In the genomic region with DNA sequence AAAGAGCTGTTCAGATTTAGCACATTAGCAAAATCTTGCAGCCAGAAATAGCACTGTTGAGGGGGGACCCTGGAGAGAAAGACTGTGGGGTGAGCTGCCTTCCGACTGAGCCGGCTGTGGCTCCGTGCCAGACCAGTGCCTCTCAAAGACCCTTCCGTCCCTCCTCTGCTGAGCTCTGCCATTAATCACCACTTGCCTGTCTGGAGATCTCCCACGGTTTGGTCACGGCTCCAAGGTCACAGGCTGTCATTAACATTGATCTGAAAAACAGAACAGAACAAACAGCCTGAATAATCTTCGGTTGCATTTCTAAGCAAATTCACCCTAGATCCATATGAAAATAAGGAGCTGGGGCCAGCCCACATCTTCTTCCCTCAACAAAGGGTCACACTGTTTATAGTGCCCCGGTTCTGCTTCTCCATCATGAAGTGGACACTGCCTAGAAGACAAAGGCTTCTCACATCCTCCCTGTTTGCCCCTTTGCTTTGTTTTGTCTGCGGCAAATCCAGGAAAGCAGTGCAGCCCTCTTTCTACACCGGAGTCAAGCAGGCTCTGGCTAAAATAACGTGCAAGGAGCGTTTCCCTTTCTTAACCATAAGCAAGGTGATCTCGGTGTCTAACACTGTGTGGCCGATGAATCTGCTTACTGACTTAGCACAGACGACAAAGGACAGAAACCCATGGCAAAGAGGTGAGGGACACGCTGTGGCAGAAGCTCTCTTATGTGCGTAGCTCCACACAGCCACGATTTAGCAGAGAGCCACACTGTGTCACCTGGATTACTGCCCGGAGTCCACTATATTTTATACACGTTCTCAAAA, we compare ENCODE assay signal across 8 mouse cellular contexts. TPM values are rescaled to one million over a fixed set of nuclear protein-coding genes. Genes with fewer than 3 reads are reported as not detected.
A peak's percentile ranks its signal among the peaks of the same experiment; 100 is the strongest.
DNase-seq lines count a peak whose midpoint lies in the region; ATAC-seq lines count a peak whose summit lies in the region.

No protein-coding gene starts in this region.

- H3K27me3 ChIP-seq in embryonic facial prominence, embryonic 14.5 days (replicated peaks; ENCODE audit: control insufficient read depth, insufficient read depth, low read length) = no peaks in the 10 kb centered on the region
- no peaks in the 10 kb centered on the region for H3K27me3 ChIP-seq in hindbrain, embryonic 15.5 days
- H3K27me3 ChIP-seq in limb, embryonic 10.5 days (ENCODE audit: low read depth, poor library complexity, severe bottlenecking) = no peaks in the 10 kb centered on the region

- peak overlapping the region; percentile 53 for H3K4me2 ChIP-seq in embryonic facial prominence, embryonic 14.5 days (ENCODE audit: low read depth, low read length)
- H3K4me2 ChIP-seq in hindbrain, embryonic 15.5 days = peak overlapping the region; percentile 47

- H3K27ac ChIP-seq in embryonic facial prominence, embryonic 14.5 days (replicated peaks; ENCODE audit: low read depth, low read length) = peak overlapping the region; percentile 71
- H3K27ac ChIP-seq in hindbrain, embryonic 15.5 days (replicated peaks) = peak overlapping the region; percentile 86
- peak overlapping the region; percentile 90 for H3K27ac ChIP-seq in limb, embryonic 10.5 days

- H3K9me3 ChIP-seq in embryonic facial prominence, embryonic 14.5 days (ENCODE audit: control insufficient read depth, low read length) = no peaks in the 10 kb centered on the region
- H3K9me3 ChIP-seq in hindbrain, embryonic 15.5 days = no peaks in the 10 kb centered on the region
- no peaks in the 10 kb centered on the region for H3K9me3 ChIP-seq in limb, embryonic 10.5 days (replicated peaks)

- peak overlapping the region; percentile 14 for H3K4me3 ChIP-seq in embryonic facial prominence, embryonic 14.5 days (ENCODE audit: low read depth, low read length)
- no peak overlapping the region for H3K4me3 ChIP-seq in hindbrain, embryonic 15.5 days
- peak overlapping the region; percentile 21 for H3K4me3 ChIP-seq in limb, embryonic 10.5 days

- H3K4me1 ChIP-seq in embryonic facial prominence, embryonic 14.5 days (ENCODE audit: control insufficient read depth, insufficient read depth, low read length) = peaks cover 21% of the 10 kb centered on the region
- peaks cover 24% of the 10 kb centered on the region for H3K4me1 ChIP-seq in hindbrain, embryonic 15.5 days (replicated peaks)
- H3K4me1 ChIP-seq in limb, embryonic 10.5 days = peaks cover 35% of the 10 kb centered on the region

- H3K9ac ChIP-seq in embryonic facial prominence, embryonic 14.5 days (ENCODE audit: low read depth, low read length) = peak overlapping the region; percentile 32
- peak overlapping the region; percentile 32 for H3K9ac ChIP-seq in hindbrain, embryonic 15.5 days

- DNase-seq in gastrocnemius, postnatal 10 days = peak; percentile 17
- DNase-seq in gastrocnemius, adult 8-10 months (ENCODE audit: low spot score in 2 of 2) = no peak
- peak; percentile 58 for DNase-seq in adrenal gland, postnatal 25 days
- peak; percentile 56 for DNase-seq in embryonic facial prominence, embryonic 14.5 days (ENCODE audit: low spot score)
- DNase-seq in limb, embryonic 10.5 days (ENCODE audit: low spot score) = peak; percentile 62
- peak; percentile 66 to 71 for DNase-seq in right cerebral cortex, postnatal 10 days (ENCODE audit: low spot score in 2 of 2)

- ATAC-seq in embryonic facial prominence, embryonic 14.5 days (ENCODE audit: low read depth) = peak; percentile 67; the same call in 1 of the 2 replicates
- ATAC-seq in hindbrain, embryonic 15.5 days (ENCODE audit: low FRiP score, low read depth) = peak; percentile 82
- no peak for ATAC-seq in megakaryocyte-erythroid progenitor cell, adult 5-6 weeks (replicated peaks; ENCODE audit: low FRiP score, low TSS enrichment, poor library complexity, severe bottlenecking)

- WGBS in embryonic facial prominence, embryonic 14.5 days = 16% methylated on average over 20 of the region's 20 CpGs
- WGBS in hindbrain, embryonic 15.5 days = 7% methylated on average over 20 of the region's 20 CpGs
- WGBS in limb, embryonic 10.5 days = 38% methylated on average over 20 of the region's 20 CpGs

- H3K36me3 ChIP-seq in embryonic facial prominence, embryonic 14.5 days (ENCODE audit: control insufficient read depth, insufficient read depth, low read length) = no peaks in the 10 kb centered on the region
- no peaks in the 10 kb centered on the region for H3K36me3 ChIP-seq in hindbrain, embryonic 15.5 days
- no peaks in the 10 kb centered on the region for H3K36me3 ChIP-seq in limb, embryonic 10.5 days

RNA-seq across cellular contexts. Expression of a gene that starts 47.5 kb away (rescaled TPM):
- 1 to 10 TPM; 1.4 to 1.5 TPM for total RNA-seq in gastrocnemius, postnatal 10 days (2021)
- 1 to 10 TPM in 3 of 4 experiments, under 1 TPM in 1; 0.75 to 1.3 (median 1.2) TPM for total RNA-seq in gastrocnemius, adult 8-10 months (2022)
- total RNA-seq in adrenal gland, postnatal 25 days (2021) = 4.0 and 4.3 TPM in 2 replicates
- polyA plus RNA-seq in embryonic facial prominence, embryonic 14.5 days (2014; fragmentation: Nextera tagmentation; extraction: Ambion mirVana) = 7.4 and 7.8 TPM in 2 replicates
- 7.3 and 8.0 TPM in 2 replicates for polyA plus RNA-seq in hindbrain, embryonic 15.5 days (2015; fragmentation: Nextera tagmentation; extraction: Ambion mirVana)
- polyA plus RNA-seq in limb, embryonic 10.5 days (2016; fragmentation: Nextera tagmentation; extraction: Ambion mirVana) = 10.1 and 10.2 TPM in 2 replicates
- total RNA-seq in megakaryocyte-erythroid progenitor cell, adult 5-6 weeks (2014; fragmentation: Nextera tagmentation) = 2.0 and 2.8 TPM in 2 replicates
- total RNA-seq in megakaryocyte-erythroid progenitor cell, adult 5-6 weeks (2017) = 4.2 and 4.4 TPM in 2 replicates

RNA-seq across cellular contexts. Expression of a gene that starts 51.3 kb away (rescaled TPM):
- under 1 TPM in 1 of 2 experiments, not detected in 1; 0.45 TPM for total RNA-seq in gastrocnemius, postnatal 10 days (2021)
- total RNA-seq in gastrocnemius, adult 8-10 months (2022) = under 1 TPM; 0.34 to 0.46 (median 0.39) TPM
- total RNA-seq in adrenal gland, postnatal 25 days (2021) = 0.52 and 0.79 TPM in 2 replicates
- 0.43 and 0.56 TPM in 2 replicates for polyA plus RNA-seq in embryonic facial prominence, embryonic 14.5 days (2014; fragmentation: Nextera tagmentation; extraction: Ambion mirVana)
- polyA plus RNA-seq in hindbrain, embryonic 15.5 days (2015; fragmentation: Nextera tagmentation; extraction: Ambion mirVana) = 0.77 and 0.85 TPM in 2 replicates
- 0.11 and 0.85 TPM in 2 replicates for polyA plus RNA-seq in limb, embryonic 10.5 days (2016; fragmentation: Nextera tagmentation; extraction: Ambion mirVana)
- total RNA-seq in megakaryocyte-erythroid progenitor cell, adult 5-6 weeks (2014; fragmentation: Nextera tagmentation) = not detected in 2 replicates
- not detected in 2 replicates for total RNA-seq in megakaryocyte-erythroid progenitor cell, adult 5-6 weeks (2017)

Comparison
In these comparisons a context has a peak if more than half of its experiments do, and no peak if none do; other contexts are left out.
1. DNase-seq: peak in gastrocnemius, postnatal 10 days (single experiment), adrenal gland, postnatal 25 days (single experiment), embryonic facial prominence, embryonic 14.5 days (single experiment), limb, embryonic 10.5 days (single experiment) and right cerebral cortex, postnatal 10 days (2 of 2); none in gastrocnemius, adult 8-10 months (0 of 2).
2. Peak in every context shown above with its lines, with median percentiles within 50 percentile points of each other: H3K27ac ChIP-seq.